In the genomic region with DNA sequence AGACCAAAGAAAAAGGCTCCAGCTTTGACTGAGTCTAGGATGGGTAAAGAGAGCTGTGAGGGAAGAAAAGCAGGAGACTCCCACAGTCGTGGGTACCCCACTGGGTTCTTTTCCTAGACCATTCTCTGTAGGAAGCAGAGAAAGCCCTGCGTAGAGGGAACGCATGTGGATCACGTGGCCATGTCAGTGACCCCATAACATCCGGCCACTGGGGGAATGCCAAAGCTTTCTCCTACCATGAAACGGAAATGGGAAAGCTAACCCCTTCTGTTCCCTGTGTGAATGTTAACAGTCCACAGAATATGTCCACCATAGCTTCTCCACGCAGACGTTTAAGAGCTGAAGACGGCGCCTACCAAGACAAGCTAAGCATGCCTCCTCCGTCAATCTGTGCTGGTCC, we compare ENCODE assay signal across 23 mouse cellular contexts.
DNase-seq lines count a peak whose midpoint lies in the region; ATAC-seq lines count a peak whose summit lies in the region.
"Had no signal": no experiment of that assay in that cellular context is flagged by ENCODE, and none has a peak within 500 bp of the region (broad histone marks: within the 10 kb centered on the region; RNA-seq: fewer than 3 reads in every experiment).

No protein-coding gene starts in this region.

- H3K4me2 ChIP-seq in kidney, embryonic 15.5 days, result no peak overlapping the region
- H3K4me2 ChIP-seq: embryonic facial prominence, embryonic 15.5 days; heart, embryonic 15.5 days; hindbrain, embryonic 14.5 days had no signal

- H3K27me3 ChIP-seq in kidney, embryonic 15.5 days, result no peaks in the 10 kb centered on the region
- H3K27me3 ChIP-seq: CH12.LX; embryonic facial prominence, embryonic 15.5 days; heart, embryonic 15.5 days; Patski had no signal

- H3K9ac ChIP-seq in kidney, embryonic 15.5 days, result no peak overlapping the region
- H3K9ac ChIP-seq: embryonic facial prominence, embryonic 15.5 days; heart, embryonic 15.5 days; hindbrain, embryonic 14.5 days had no signal

- no peak overlapping the region for H3K27ac ChIP-seq in kidney, embryonic 15.5 days
- H3K27ac ChIP-seq in brown adipose tissue, adult 24 weeks (replicated peaks; ENCODE audit: low read depth, low read length), result 0 out of 2 replicates have a peak overlapping the region, but pooled peaks have one; percentile 5
- H3K27ac ChIP-seq: embryonic facial prominence, embryonic 15.5 days; forebrain, embryonic 10.5 days; gastrocnemius, adult 2 months; heart, embryonic 15.5 days; hindbrain, embryonic 10.5 days; hindbrain, embryonic 14.5 days had no signal

- peak; percentile 35 for DNase-seq in kidney, adult 11 months
- DNase-seq in kidney, adult 9 months, result peak; percentile 63
- peak; percentile 67 to 68 for DNase-seq in kidney, postnatal 25 days
- no peak for DNase-seq in right cerebral cortex, adult 18-20 months
- no peak for DNase-seq in cerebellum, adult 11 months
- DNase-seq: adrenal gland, postnatal 14 days; cerebellum, adult 2 months; cerebellum, postnatal 10 days; gastrocnemius, adult 2 months; gastrocnemius, postnatal 25 days; heart, postnatal 14 days had no signal

- H3K36me3 ChIP-seq in kidney, embryonic 15.5 days, result peaks cover 18% of the 10 kb centered on the region; the same call in 1 of the 2 replicates

- H3K9me3 ChIP-seq in kidney, embryonic 15.5 days (replicated peaks), result peaks cover 3% of the 10 kb centered on the region; the same call in 1 of the 2 replicates

- no peak for ATAC-seq in kidney, embryonic 15.5 days (replicated peaks; ENCODE audit: low FRiP score)
- ATAC-seq: activated CD4-positive, CD25-positive, alpha-beta regulatory T cell, adult 4 months; forebrain, embryonic 14.5 days; Patski had no signal

- H3K4me3 ChIP-seq in kidney, embryonic 15.5 days (replicated peaks), result no peak overlapping the region
- no peak overlapping the region for H3K4me3 ChIP-seq in brown adipose tissue, adult 24 weeks (ENCODE audit: insufficient read depth, low read depth, low read length)
- H3K4me3 ChIP-seq: embryonic facial prominence, embryonic 15.5 days; erythroblast, embryonic 14.5 days; forebrain, embryonic 10.5 days; gastrocnemius, adult 2 months; heart, embryonic 15.5 days; hindbrain, embryonic 10.5 days had no signal

- 87% methylated on average over 11 of the region's 11 CpGs for WGBS in kidney, embryonic 15.5 days

- H3K4me1 ChIP-seq in kidney, embryonic 15.5 days, result no peaks in the 10 kb centered on the region
- H3K4me1 ChIP-seq in brown adipose tissue, adult 24 weeks (ENCODE audit: control insufficient read depth, insufficient read depth, insufficient read length, low read length), result peaks cover 6% of the 10 kb centered on the region
- H3K4me1 ChIP-seq: embryonic facial prominence, embryonic 15.5 days; forebrain, embryonic 10.5 days; heart, embryonic 15.5 days had no signal

Comparison
In these comparisons a context has a peak if more than half of its experiments do, and no peak if none do; other contexts are left out.
1. DNase-seq: peak in kidney, adult 11 months (single experiment), kidney, adult 9 months (single experiment) and kidney, postnatal 25 days (2 of 2); none in right cerebral cortex, adult 18-20 months (single experiment) and cerebellum, adult 11 months (single experiment).